Mouse (Mus musculus): ENCODE measurements at regions not wholly inside any gene's neighbourhood (a gene's known extent, or its start where the extent isn't known, plus 50 kb on each side); places are given as distances from the start of the nearest gene placed in this dataset.

- DNase-seq (ENCODE audit: low spot score): no peak
Measured at GRCm38 (mm10) chr14:58496902-58497301, 426.6 kb downstream of the Fgf9 start.

GRCm38 (mm10) chr14:58494400-58494987 lies 424.1 kb downstream of the Fgf9 start:
- DNase-seq (ENCODE audit: low spot score): no peak

GRCm38 (mm10) chr14:58492118-58492517 lies 421.8 kb downstream of the Fgf9 start:
- no peak for DNase-seq (ENCODE audit: low spot score)

DNA sequence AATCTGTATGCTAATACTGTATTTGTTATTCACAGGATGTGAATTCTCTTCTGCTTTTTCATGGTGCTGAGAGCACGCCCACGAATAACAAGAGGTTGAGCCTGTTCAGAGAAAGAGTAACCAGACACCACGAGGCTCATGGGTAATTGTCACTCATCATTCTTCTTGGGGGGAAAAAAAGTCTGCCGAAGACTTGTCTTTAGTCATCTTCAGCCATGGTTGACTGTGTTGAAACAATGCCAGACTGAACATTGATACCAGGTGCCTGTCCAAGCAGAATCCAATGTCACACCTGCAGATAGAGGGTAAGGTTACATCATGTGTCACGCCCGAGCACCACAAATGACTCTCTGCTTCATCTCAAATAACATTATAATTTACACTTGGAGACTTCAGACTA lies 418.5 kb downstream of the Fgf9 start:
- no peak for DNase-seq (ENCODE audit: low spot score)

GRCm38 (mm10) chr14:58487836-58488235 lies 417.5 kb downstream of the Fgf9 start:
- DNase-seq (ENCODE audit: low spot score): no peak

- no peak for DNase-seq (ENCODE audit: low spot score)
Measured at GRCm38 (mm10) chr14:58480454-58480853, 410.1 kb downstream of the Fgf9 start.

DNA sequence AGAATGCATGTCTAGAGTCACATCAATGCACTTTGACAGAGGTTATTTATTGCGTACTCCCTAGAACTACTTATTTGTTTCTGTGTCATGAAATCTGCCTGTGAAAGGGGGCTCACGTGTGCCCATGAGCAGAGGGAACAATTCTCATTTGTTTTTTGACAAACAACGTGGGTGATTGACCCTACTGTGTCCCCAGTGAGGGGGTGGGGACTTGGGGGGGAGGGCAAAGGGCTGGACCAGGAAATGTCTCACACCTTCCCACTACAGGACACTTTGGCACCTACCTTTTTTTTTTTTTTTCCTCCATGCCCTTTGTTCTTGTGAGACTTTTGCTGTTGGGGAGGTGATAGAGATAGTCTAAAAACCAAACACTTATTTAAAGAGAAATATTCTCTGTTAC lies 400.3 kb downstream of the Fgf9 start:
- DNase-seq (ENCODE audit: low spot score): no peak

DNA sequence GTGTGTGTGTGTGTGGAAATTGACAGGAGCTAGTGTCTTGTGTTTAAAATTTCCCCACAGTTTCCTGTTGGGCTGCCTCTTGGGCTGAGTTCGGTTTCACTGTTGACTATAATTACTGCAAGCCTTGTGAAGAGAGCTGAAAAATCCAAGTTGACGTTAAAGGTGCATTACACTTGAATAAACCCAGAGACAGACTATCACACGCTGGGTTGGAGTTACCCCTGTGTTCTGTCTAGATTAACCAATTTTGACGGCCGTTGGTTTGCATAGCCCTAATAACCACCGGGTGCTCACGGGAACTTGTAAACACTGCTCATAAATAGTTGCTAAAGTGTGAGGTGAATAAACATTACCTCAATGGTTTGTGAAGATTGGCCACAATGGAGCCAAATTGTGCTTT lies 398.1 kb downstream of the Fgf9 start:
- no peak for DNase-seq (ENCODE audit: low spot score)

DNA sequence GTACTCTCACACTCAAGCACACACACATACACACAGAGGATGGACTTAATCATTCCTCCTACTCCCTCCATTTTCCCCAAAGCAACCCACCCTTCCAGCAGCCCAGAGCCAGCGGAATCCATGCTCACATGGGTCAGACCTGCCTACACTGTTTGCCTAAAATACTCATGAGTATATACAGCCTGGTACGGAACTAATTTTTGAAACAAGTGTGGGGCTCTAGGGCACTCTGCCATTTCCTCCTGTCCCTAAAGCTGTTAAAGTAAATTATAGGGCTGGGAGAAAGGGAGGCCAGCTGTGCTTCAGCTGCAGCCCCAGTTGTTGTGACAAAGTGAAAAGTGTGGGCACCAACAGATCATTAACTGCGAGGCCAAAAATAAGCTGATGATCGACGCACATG lies 397.5 kb downstream of the Fgf9 start:
- DNase-seq (ENCODE audit: low spot score): no peak

GRCm38 (mm10) chr14:58446776-58447354 lies 376.5 kb downstream of the Fgf9 start:
- DNase-seq (ENCODE audit: low spot score): no peak

- no peak for DNase-seq (ENCODE audit: low spot score)
Measured at GRCm38 (mm10) chr14:58444496-58444895, 374.1 kb downstream of the Fgf9 start.

DNA sequence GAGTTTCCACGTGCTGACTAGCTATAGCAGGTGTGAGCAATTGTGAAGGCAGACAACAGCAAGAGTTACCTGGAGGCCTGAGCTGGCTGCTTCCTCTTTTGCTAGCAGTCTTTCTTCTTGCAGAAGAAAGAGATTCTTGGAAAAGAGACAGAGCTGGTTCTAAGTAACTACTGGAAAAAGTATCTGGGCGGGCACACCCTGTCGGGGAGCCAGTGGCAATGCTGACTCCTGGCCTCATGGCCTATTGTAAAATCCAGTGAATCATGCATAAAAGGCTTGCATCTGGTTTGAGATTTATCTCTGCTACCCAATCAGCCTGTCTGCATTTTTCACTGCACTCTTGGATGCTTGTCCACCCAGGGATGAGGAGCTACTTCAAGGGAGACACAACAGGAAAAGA lies 372.2 kb downstream of the Fgf9 start:
- DNase-seq (ENCODE audit: low spot score): no peak

GRCm38 (mm10) chr14:58439963-58440362 lies 369.6 kb downstream of the Fgf9 start:
- DNase-seq (ENCODE audit: low spot score): no peak

DNA sequence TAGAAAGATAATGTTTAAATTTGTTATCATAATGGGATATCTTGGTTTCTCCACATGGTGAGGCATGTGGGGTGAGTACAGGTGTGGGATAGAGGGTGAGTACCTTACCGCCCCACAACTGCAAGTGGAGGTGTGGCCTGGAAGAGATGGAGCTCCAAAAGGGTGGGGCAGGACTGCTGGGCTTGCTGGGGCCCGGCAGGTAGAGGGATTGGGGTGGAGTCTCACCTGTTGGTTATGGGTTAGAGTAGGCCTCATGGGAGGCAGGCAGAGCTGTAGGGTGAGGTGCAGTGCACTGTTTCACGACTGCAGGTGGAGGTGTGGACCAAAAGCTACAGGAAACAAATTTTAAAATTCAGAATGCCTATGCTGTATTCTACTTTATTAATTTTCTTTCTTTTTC lies 365.7 kb downstream of the Fgf9 start:
- no peak for DNase-seq (ENCODE audit: low spot score)

GRCm38 (mm10) chr14:58426472-58426871 lies 356.1 kb downstream of the Fgf9 start:
- DNase-seq (ENCODE audit: low spot score): no peak

GRCm38 (mm10) chr14:58421904-58422303 lies 351.6 kb downstream of the Fgf9 start:
- no peak for DNase-seq (ENCODE audit: low spot score)

GRCm38 (mm10) chr14:58417545-58417944 lies 347.2 kb downstream of the Fgf9 start:
- DNase-seq (ENCODE audit: low spot score): no peak

DNA sequence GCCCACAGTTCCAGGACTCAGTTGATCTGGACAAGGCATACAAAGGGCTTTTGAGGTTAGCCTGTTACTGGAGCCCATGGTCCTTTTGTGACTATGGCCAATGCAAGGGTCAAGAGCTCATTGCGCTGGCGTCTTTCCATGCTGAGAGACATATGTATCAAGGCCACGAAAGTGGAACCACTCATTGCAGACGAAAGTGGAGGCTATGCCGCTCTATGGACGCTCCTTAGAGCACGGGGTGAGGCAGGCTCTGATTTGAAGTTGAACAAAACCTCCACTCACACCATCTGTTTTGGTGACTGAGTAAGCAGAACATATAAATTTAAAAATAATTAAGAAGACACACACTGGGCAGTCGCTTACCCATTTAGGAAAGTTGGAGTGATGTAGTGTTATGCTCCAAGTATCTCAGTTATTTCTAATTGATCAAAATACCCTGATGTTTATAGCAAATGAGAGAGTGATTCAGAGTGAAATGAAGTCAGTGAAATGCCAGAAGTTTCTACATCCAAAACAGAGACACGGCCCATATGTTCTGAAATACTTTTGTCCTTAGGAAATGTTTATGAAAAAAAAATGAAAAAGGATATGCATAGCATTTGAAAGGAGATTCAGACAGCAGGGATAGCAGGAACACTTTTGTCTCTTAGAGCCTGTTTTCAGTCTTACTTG lies 321.8 kb downstream of the Fgf9 start:
- no peak for DNase-seq (ENCODE audit: low spot score)

DNA sequence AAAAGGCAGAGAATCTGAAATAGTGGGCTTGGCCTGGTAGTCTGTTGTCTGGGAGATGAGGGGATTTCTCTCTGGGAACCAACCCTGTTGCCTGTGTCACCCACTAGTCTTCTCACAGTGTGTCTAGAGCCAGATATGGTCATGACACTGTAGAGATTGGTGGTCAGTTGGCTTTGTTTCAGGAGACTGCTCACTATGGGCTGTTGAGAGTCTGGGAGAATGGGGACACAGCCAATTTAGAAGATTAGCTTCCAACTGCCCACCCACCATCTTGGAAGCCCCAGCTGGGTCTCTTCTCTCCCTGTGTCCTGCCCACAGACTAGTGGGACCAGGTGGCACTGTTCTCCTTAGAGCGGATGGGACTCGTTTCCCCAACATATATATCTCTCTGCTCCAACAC lies 320.4 kb downstream of the Fgf9 start:
- DNase-seq (ENCODE audit: low spot score): no peak

DNA sequence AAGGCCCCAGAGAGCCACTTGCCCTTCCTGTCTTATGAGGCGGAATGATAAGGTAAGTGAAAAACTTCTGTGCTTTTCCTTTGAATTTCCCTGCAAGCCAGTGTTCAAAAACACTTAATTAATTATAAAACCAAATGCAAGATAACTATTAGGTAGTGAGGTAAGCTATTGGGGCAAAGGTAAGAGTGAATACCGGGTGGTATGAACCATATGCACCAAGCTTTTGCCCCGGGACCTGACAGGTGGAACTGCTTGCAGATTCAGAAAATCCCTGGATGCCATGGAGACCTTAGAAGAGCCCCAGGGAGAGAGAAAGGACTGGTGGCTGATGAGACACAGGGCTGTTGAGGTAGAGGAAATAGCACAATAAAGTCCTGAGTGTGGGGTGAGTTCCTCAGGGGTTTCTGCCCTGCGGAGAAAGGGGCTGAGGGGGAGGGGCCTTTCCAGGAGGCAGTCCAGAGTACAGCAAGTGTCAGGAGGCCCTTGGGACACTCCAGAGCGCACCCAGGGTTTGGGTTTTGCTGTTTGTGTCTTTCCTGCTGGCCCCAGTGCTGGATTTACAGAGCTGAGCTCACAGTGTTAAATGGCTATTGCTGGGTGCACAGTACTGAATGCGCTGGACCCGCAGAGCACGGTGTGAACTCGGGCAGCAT lies 317.1 kb downstream of the Fgf9 start:
- no peak for DNase-seq (ENCODE audit: low spot score)

- DNase-seq (ENCODE audit: low spot score): no peak
Measured at GRCm38 (mm10) chr14:58375056-58375455, 304.7 kb downstream of the Fgf9 start.

DNA sequence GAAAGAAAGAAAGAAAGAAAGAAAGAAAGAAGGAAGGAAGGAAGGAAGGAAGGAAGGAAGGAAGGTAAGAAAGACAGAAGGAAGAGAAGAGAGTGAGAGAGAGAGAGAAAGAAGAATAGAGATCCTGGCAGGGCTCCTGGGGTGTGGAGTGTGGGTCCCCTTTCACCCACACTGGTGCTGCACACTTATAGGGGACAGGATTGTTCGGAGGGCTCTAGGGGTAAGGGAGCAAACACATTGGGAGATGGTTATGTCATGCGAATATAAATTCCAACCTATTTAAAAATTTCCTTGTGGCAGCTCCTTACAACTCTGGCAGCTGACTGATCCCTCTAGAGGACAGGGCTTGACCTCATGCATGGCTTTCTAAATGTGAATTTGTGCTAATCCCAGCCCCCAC lies 286.5 kb downstream of the Fgf9 start:
- no peak for DNase-seq (ENCODE audit: low spot score)

GRCm38 (mm10) chr14:58352986-58353385 lies 282.6 kb downstream of the Fgf9 start:
- no peak for DNase-seq (ENCODE audit: low spot score)

Data from ovary, postnatal 14 days (tissue).